17 mouse cellular contexts compared by ENCODE assay signal in the genomic region with DNA sequence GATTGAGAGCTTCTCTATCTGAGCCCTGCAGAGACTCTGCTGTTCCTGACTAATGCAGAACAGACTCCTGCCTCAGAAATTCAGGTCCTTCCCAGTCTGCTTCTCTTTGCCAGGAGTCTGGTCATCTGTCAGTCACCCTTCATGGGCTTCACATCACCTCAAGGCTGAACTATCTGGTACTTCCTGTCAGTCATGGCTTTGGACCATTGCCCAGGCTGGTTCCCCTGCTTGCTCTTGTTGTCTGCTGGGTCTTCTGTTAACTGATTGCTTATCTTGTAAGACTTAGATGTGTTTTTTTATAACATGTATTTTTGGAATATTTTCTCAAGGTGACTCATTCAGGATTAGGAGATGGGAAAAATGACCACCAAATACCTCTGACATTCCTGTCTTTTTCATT.
"Had no signal": no experiment of that assay in that cellular context is flagged by ENCODE, and none has a peak within 500 bp of the region (broad histone marks: within the 10 kb centered on the region; RNA-seq: fewer than 3 reads in every experiment).

No protein-coding gene starts in this region.

- H3K27me3 ChIP-seq: kidney, embryonic 15.5 days; limb, embryonic 12.5 days; limb, embryonic 15.5 days; midbrain, embryonic 13.5 days had no signal

- H3K9ac ChIP-seq: kidney, embryonic 15.5 days; limb, embryonic 12.5 days; limb, embryonic 15.5 days; liver, embryonic 14.5 days; liver, postnatal 0 days; lung, embryonic 14.5 days; midbrain, embryonic 13.5 days had no signal

- ATAC-seq: liver, postnatal 0 days; lung, postnatal 0 days; midbrain, embryonic 13.5 days; midbrain, embryonic 16.5 days had no signal

- H3K27ac ChIP-seq: kidney, embryonic 15.5 days; layer of hippocampus, adult 2 months; limb, embryonic 12.5 days; limb, embryonic 15.5 days; liver, embryonic 14.5 days; macrophage; midbrain, embryonic 13.5 days had no signal

- H3K9me3 ChIP-seq: kidney, embryonic 15.5 days; limb, embryonic 12.5 days; limb, embryonic 15.5 days; midbrain, embryonic 13.5 days had no signal

- DNase-seq: kidney, adult 8-10 months; kidney, postnatal 10 days; layer of hippocampus, adult 9-11 months; liver, postnatal 0 days; lung, embryonic 14.5 days; thymus, adult 18-20 months; thymus, postnatal 4 days had no signal

- H3K4me2 ChIP-seq: kidney, embryonic 15.5 days; limb, embryonic 12.5 days; limb, embryonic 15.5 days; liver, embryonic 11.5 days; lung, embryonic 14.5 days; midbrain, embryonic 13.5 days had no signal

- H3K4me1 ChIP-seq: kidney, embryonic 15.5 days; limb, embryonic 12.5 days; limb, embryonic 15.5 days; midbrain, embryonic 13.5 days had no signal

- H3K4me3 ChIP-seq: kidney, embryonic 15.5 days; layer of hippocampus, adult 2 months; limb, embryonic 12.5 days; limb, embryonic 15.5 days; midbrain, embryonic 13.5 days had no signal

- H3K36me3 ChIP-seq: kidney, embryonic 15.5 days; limb, embryonic 12.5 days; limb, embryonic 15.5 days; midbrain, embryonic 13.5 days had no signal
